In the genomic region with DNA sequence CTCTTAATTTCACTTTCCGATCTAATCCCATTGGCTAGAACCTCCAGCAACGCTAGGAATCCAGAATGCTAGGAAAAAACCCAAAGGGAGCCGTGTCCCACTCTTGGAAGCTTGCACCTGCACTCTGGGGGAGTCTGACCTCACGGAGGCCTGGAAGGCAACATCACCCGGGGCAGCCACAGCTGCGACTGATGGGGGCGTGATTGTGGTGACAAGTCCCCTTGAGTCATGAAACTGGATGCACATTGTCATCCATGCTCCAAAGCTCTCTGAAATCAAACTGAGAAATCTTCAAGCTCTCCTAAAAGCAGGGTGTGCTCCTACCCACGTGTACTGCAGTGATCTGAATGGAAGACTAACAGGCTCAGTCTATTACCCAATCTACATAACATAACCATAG, we compare ENCODE assay signal across 21 mouse cellular contexts. TPM values are rescaled to one million over a fixed set of nuclear protein-coding genes. Genes with fewer than 3 reads are reported as not detected.
"Had no signal": no experiment of that assay in that cellular context is flagged by ENCODE, and none has a peak within 500 bp of the region (broad histone marks: within the 10 kb centered on the region; RNA-seq: fewer than 3 reads in every experiment).

No protein-coding gene starts in this region.

- H3K9me3 ChIP-seq: limb, embryonic 15.5 days; liver, embryonic 12.5 days; liver, embryonic 15.5 days; midbrain, embryonic 13.5 days; neural tube, embryonic 13.5 days had no signal

- H3K27me3 ChIP-seq: limb, embryonic 12.5 days; limb, embryonic 15.5 days; liver, embryonic 15.5 days; midbrain, embryonic 13.5 days; neural tube, embryonic 13.5 days had no signal

- H3K36me3 ChIP-seq: limb, embryonic 12.5 days; limb, embryonic 15.5 days; liver, embryonic 12.5 days; liver, embryonic 15.5 days; midbrain, embryonic 13.5 days; neural tube, embryonic 13.5 days had no signal

- H3K9ac ChIP-seq: limb, embryonic 12.5 days; limb, embryonic 15.5 days; liver, embryonic 12.5 days; liver, embryonic 15.5 days; lung, embryonic 14.5 days; midbrain, embryonic 13.5 days; neural tube, embryonic 13.5 days had no signal

- DNase-seq: kidney, adult 2 months; layer of hippocampus, adult 9-11 months; lung, embryonic 14.5 days; retina, postnatal 1 day; right cerebral cortex, postnatal 25 days; thymus, adult 18-20 months had no signal

- H3K4me3 ChIP-seq: layer of hippocampus, adult 2 months; limb, embryonic 12.5 days; limb, embryonic 15.5 days; liver, embryonic 12.5 days; liver, embryonic 15.5 days; midbrain, embryonic 13.5 days; myocyte; neural tube, embryonic 13.5 days had no signal

- H3K27ac ChIP-seq: kidney, postnatal 0 days; layer of hippocampus, adult 2 months; limb, embryonic 12.5 days; limb, embryonic 15.5 days; liver, embryonic 12.5 days; liver, embryonic 15.5 days; macrophage; midbrain, embryonic 13.5 days; neural tube, embryonic 13.5 days had no signal

- H3K4me2 ChIP-seq: limb, embryonic 12.5 days; limb, embryonic 15.5 days; liver, embryonic 12.5 days; liver, embryonic 15.5 days; lung, embryonic 14.5 days; midbrain, embryonic 13.5 days; neural tube, embryonic 13.5 days had no signal

- ATAC-seq: intestine, postnatal 0 days; liver, embryonic 12.5 days; lung, postnatal 0 days; midbrain, embryonic 13.5 days; midbrain, embryonic 16.5 days had no signal

RNA-seq across cellular contexts. Expression of a gene that starts 10.8 kb away (rescaled TPM):
- total RNA-seq: monocyte, adult 5-6 weeks; neutrophil, adult 5-6 weeks had no signal
